Mouse (Mus musculus) Muller cell, postnatal 12 days (primary cell): ENCODE results near the gene Gm28102.
"Not testable (repeated sequence)": the region's sequence is repeated elsewhere in the genome, so short reads cannot be mapped to it uniquely, and the experiment has no call there.

Source experiments
- DNase-seq: peaks from one replicate; pipeline ENCODE4 v3.0.0-alpha.2; 2015; ENCODE audit errors: inconsistent ontology term

The Gm28102 gene

DNA sequence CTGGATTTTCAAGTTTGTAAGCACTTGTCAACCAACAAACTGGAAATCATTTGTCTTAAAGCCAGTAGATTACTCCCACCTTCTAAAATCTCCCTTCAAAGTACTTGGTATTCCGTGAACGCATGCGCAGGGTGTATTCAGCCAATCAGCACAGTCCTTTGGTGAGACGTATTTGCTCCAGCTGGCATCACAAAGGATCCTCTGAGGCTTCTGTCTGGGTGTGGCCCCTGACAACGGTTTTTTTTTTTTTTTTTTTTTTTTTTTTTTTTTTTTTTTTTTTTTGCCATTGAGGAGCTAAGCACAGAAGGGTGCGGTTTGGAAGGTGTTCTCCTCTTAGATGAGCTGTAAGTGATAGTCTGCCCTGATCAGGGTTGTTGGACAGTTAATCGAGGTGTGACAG lies at the start of gene Gm28102:
TSS of gene Gm28102 (plus strand) at position 301 of the 400 bp plus-strand sequence.
- DNase-seq: not testable (repeated sequence)
